Mouse (Mus musculus) testis, adult 10 weeks (tissue): ENCODE results near the gene Itpripl2. TPM values are rescaled to one million over a fixed set of nuclear protein-coding genes. Genes with fewer than 3 reads are reported as not detected.

Experiments
- polyA plus RNA-seq: library from polyadenylated mRNA; stranded (reverse); fragments of 350-450 nt; fragmentation: Illumina TruSeq; extraction: RNeasy Lipid Tissue Mini Kit (QIAGEN cat#74804); gene quantifications from one replicate; pipeline ENCODE4 v1.2.3, GENCODE M21; 2014; ENCODE audit warnings: low read depth, low replicate concordance

The Itpripl2 gene
- 1.4 TPM for polyA plus RNA-seq

GRCm38 (mm10) chr7:118491431-118492147 is at the start of gene Itpripl2:
Gene Itpripl2 (minus strand): TSS chr7:118491975.

GRCm38 (mm10) chr7:118533178-118533578 is 41.4 kb upstream of the Itpripl2 start, which contains the start of gene Coq7:
Gene Coq7 (minus strand): TSS chr7:118533356.

GRCm38 (mm10) chr7:118448134-118448967 is 43.4 kb downstream of the Itpripl2 start, which contains the start of gene Syt17:
Gene Syt17 (minus strand): TSS chr7:118448222.

Other genes starting within 250 kb of the Itpripl2 start
- gene Smg1, start 248.3 kb downstream of the Itpripl2 start, polyA plus RNA-seq = 73.6 TPM
- 1.4 TPM for gene Syt17, start 43.8 kb downstream of the Itpripl2 start, polyA plus RNA-seq
- gene Coq7, start 41.4 kb upstream of the Itpripl2 start, polyA plus RNA-seq = 4.6 TPM
- gene Tmc7, start 92.8 kb upstream of the Itpripl2 start, polyA plus RNA-seq = 88.9 TPM
- 56.5 TPM for gene Tmc5, start 105.3 kb upstream of the Itpripl2 start, polyA plus RNA-seq
- 194 TPM for gene Gde1, start 213.8 kb upstream of the Itpripl2 start, polyA plus RNA-seq
- gene Ccp110, start 220.6 kb upstream of the Itpripl2 start, polyA plus RNA-seq = 239 TPM
- 9.2 TPM for gene Vps35l, start 248.3 kb upstream of the Itpripl2 start, polyA plus RNA-seq